Mouse (Mus musculus) left cerebral cortex, postnatal 36 days (tissue): Measurements from ENCODE around the gene Osbp2. TPM values are rescaled to one million over a fixed set of nuclear protein-coding genes. Genes with fewer than 3 reads are reported as not detected.
A peak's percentile ranks its signal among the peaks of the same experiment; 100 is the strongest.

Experiments
- DNase-seq, 2 experiments: peaks; one replicate each; pipeline ENCODE4 v3.0.0; 2021 to 2022; ENCODE audit warnings: low spot score in 2 of 2, mixed read lengths in 1 of 2
- intact Hi-C: fragments of 180-260 bp; cut with DNase I; formaldehyde crosslinking; loops from one replicate; pipeline ENCODE4 v1.15.1; 2025
- total RNA-seq, 2 experiments: library from RNA; stranded (reverse); gene quantifications; 2 replicates each; pipeline ENCODE4 v1.2.3; 2021

Osbp2 gene
- total RNA-seq, 2 experiments from 2014 or later: 128 to 164 TPM

DNA sequence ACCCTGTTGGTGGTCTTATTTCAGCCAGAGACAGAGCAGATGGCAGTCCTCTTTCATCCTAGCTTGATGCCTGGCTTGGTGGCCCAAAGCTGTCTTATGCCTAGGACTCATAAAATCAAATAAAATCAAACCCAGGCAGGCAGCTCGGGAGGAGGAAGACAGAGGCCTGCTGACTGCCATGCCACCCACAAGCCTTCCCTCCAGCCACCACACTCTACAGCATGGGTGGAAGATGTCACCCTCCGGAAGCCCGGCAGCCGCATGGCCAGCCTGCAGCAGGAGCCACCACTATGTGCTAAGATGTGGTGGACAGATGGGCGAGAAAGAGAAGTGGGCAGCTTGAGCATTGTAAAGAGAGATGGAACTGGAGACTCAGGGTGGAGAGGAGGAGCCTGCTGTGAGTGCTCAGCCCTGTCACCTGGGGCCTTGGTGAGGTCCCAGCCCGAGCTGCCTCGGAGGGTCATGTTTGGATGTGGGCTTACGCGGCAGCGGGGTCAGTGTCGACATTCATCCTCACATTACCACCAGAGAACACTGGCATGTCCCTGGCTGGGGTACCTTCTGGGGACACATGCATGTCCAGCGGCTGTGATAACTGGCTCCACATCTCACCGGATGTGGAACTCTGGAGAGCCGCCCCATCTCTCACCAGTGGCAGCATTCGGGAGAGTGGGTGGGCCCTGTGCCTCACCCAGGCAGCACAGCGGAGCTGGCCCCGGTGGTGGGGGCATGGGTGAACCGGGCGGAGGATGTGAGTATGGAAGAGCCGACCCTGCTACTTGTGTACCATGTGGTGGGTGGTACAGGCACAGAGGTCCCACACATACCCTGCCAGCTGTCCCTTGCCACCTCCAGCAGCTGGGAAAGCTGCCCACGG lies 29.9 kb downstream of the Osbp2 start:
- intact Hi-C loops: loop anchor here (2.0 to 5.0 kb wide), 2 partner anchors 21 to 79 kb away; partner anchors contain the start of gene Slc35e4
- DNase-seq: peak; percentile 40 to 49

DNA sequence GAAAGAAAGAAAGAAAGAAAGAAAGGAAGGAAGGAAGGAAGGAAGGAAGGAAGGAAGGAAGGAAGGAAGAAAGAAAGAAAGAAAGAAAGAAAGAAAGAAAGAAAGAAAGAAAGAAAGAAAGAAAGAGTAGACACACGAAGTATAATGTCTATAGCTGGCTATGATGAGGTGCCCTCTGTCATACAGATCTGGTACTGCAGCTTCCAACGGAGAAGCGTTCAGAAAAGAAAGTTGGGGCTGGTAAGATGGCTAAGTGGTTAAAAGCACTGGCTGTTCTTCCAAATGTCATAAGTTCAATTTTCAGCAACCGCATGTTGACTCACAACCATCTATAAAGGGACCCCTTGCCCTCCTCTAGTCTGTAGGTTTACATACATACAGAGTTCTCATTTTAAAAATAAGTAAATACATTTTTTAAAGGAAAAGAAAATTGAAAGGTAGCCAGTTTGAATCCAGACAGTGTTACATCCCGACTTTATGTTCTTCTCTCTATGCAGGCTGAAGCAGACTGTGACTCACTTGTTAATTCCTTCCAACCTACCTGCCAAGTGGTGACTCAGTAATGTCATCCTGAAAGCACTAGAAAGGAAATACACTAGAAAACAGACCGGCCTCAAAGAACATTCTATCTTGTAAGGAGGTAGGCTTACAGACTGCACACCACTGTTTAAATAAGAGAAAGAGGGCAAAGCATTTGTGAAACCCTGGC lies 31.4 kb downstream of the Osbp2 start:
- intact Hi-C loops: loop anchor here (2.0 to 5.0 kb wide), 2 partner anchors 22 to 80 kb away; partner anchors contain the start of gene Slc35e4
- DNase-seq: no peak

DNA sequence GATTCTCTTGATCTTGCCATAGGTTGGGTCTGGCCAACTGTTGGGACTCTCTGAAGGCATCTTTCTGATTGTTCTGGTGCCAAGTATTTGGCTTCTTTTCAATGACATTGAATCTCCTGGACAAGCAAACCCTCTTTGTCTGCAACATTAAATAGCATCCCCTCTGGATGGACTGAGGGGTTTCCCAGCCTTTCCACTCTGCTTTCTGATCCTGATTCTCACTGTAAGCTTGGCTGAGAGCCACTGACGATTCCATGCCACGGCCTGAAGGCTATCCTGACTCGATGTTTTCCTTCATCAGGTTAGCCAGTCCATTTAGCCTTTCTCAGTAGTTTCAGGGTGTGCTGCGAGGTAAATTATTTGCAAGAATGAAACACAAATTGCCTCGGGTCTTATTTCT lies 34.0 kb downstream of the Osbp2 start:
- no peak for DNase-seq
- intact Hi-C loops: loop anchor here (5.0 kb wide), 1 partner anchor 83 kb away; the partner anchor contains the start of gene Slc35e4

DNA sequence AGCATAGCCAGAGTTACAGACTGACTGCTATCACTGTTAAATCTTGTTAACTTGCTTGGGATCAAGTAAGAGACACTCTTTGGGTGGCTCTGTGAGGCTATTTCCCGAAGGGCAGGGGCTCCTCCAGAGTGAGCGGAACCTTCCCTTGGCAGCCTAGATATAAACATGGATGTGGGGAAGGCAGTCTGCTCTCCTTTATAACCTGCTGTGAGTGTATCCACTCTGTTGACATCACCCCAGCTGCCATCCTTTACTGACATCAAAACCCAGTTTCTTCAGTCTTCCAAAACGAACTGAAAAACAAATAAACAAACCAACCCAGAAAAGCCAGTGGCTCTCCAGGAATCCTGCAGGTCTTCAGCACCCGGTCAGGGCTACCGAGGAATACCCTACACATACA lies 39.6 kb downstream of the Osbp2 start:
- no peak for DNase-seq
- intact Hi-C loops: no loop called here

DNA sequence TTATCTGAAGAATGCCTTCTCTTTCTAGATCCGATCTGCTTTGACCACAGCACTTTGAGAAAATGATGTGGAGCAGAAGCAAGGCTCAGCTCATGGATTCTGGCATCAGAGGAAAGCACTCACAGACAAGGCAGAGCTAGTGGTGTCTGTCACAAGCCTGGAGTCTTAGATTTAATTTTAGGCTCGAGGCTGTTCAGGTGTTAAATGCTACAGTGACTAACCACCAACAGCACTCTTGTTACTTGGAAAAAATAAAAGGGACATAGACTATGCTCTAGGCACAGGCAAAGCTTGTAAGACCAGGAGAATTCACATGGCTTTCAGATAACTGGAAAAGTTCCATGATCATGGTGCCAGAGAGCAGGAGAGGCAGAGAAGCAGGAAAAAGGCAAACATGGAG lies 40.3 kb downstream of the Osbp2 start:
- intact Hi-C loops: no loop called here
- DNase-seq: no peak

DNA sequence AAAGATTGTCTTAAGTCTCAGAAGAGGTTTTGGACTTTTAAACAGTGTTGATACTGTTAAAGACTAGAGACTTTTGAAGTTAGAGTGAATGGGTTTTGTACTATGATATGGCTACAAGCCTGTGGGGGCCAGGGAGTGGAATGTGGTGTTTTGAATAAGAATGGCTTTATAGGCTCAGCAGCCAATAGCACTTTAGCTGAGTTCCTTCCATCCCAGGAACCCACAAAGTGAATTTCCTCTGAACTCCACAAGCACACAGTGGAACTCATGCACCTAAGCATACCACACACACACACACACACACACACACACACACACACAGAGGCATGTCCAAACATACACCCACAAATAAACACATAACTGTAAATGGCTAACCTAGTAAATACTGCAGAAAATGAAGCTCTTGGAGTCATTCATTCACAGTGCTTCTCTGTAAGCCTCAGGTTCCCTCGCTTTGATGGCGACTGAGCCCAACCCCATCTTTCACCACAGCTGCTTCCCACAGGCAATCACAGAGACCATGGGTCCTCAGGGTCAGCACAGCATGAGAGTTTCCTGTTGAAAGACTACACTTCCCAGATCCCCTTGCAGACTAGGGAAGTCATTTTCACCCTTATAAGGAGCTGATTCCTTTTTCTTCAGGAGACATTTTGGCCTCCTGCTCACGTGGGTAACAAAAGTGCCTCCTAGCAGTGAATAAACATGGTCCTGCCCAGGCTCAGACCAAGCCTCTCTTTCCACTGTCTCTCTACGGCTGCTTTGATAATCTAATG lies 45.5 kb downstream of the Osbp2 start:
- DNase-seq: no peak
- intact Hi-C loops: loop anchor here (5.0 kb wide), 1 partner anchor 44 kb away; the partner anchor contains the start of gene Osbp2

DNA sequence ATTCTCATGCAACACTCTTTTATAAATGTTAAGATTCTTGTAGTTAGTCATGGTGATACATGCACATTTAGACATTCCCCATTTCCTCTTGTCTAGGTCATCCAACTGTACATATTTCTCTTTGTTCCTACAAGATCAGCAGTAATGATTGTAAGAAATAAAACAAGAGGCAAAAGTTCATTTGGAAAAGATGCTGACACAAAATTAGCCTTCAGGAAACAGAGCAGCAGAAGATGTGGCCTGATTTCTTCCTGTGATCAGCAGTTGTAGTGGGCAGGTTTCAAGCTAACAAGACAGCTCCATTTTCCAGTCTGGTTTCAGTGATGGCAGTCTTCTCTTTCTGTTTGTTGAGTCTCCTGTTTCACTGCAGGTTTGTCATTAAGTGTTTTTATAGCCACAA lies 47.8 kb downstream of the Osbp2 start:
- intact Hi-C loops: loop anchor here (5.0 kb wide), 1 partner anchor 46 kb away; the partner anchor contains the start of gene Osbp2
- no peak for DNase-seq

DNA sequence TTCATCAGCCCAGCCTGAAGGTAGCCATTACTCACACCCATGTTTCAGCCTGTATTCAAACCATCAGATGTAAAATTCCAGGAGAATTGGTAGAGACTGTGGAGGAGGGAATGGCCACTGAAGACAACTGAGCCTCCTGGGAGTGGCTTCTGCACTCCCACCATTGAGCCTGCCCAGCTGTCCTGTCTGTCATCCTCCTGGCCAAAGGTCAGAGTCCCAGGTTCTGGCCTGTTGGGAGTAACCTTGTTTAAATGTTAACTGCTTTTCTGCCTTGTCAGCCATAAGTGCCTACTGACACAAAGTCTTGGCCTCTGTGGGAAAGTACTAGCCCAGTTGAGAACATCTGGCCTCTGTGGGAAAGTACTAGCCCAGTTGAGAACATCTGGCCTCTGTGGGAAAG lies 50.4 kb downstream of the Osbp2 start:
- DNase-seq: no peak
- intact Hi-C loops: no loop called here

DNA sequence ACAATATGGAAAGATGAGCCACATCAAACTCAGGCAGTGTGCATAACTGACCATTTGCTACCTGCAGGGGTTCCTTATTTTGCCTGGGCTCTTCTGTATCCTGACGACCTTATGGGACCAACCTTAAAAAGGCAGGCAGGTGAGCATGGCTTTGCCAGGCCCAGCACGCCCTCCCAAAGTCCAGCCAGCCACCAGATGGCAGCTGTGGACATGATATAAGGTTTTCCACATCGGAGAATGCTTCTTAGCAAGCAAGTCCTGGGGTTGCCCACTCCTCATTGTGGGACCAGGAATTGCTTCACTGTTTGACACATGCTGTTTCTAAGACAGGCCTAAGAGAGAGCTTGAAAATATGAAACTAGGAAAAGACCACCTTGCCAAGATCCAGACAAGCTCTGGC lies 55.5 kb downstream of the Osbp2 start:
- intact Hi-C loops: loop anchor here (5.0 kb wide), 1 partner anchor 74 kb away; no protein-coding TSS in a partner anchor
- no peak for DNase-seq

DNA sequence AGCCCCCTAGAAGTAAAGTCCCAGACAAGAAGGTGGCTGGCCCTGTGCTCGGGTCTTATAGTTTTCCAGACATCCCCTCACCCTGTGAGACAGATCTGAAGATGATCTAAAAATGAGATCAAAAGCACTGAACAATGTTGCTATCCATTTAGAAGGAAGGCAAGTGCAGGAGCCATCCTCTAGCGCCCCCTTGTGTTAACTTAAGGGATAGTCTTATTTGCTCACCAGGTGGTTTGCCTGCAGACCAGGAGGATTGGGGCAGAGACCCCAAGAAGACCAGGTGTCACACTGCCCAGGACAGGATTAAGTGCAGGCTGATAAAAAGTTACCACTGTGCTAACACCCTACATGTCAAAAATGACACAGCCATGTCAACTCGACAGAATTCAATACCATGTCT lies 58.3 kb downstream of the Osbp2 start:
- intact Hi-C loops: loop anchor here (5.0 kb wide), 1 partner anchor 77 kb away; no protein-coding TSS in a partner anchor

DNA sequence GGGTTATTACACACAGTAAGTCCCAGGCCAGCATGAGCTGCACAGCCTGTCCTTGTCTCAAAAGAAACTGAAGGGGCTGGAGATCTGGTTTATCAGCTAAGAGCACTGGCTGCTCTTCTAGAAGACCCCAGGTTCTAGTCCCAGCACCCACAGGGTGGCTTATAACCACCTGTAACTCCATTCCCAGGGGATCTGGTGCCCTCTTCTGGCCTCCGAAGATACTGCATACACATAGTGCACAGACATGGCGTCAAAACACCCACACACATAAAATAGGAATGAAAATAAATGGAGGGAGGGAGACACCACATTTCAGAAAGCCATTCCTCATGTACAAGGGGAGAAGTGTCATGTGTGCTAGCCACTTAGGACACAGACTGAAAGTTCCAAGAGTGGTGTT lies 59.1 kb downstream of the Osbp2 start:
- intact Hi-C loops: loop anchor here (5.0 kb wide), 1 partner anchor 78 kb away; no protein-coding TSS in a partner anchor
- DNase-seq: no peak

More for the DNA sequence above, 58.3 kb downstream of the Osbp2 start:
- no peak for DNase-seq

DNA sequence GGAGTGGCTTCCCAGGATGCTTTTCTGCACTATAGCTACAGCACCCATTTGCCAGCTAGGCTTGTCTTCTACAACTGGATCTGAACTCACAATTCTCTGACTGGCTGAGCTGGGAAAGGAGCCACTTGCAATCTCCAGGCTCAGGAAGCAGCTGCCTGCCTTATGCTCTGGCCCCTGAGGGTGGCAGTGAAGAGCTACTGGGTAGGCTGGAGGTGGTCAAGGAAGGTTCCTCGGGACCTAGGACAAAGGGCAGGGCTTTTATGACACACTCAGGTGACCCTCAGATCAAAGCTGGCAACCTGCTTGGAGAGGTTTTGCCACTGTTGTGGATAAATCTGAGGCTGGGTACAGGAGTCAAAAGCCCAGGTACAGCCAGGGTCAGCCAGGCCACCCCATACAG lies 61.6 kb downstream of the Osbp2 start:
- no peak for DNase-seq
- intact Hi-C loops: no loop called here

DNA sequence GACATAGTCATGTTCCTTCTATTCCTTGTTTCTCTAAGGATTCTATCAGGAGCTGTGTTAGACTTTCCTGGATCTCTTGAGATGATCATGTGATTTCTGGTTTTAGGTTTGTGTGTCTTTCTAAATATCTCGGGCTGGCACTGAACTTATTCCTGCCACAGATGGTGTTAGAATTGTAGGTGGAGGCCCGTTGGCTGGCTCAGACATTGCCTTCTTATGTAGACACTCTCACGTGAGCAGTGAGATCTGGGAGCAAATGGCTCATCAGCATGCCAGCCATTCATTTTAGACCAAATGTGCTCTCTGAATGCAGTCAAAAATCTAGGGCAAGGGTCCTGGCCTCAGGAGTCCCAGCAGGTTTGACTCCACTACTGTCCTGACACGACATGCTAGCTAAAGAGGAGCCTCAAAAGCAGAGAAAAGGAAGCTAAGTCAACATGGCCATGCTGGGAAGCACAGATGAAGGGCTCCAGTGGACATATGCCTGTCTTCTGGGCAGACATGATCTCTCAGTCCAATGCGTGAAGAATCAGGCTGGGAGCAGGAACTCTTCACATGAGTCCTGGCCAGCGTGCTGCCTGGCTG lies 66.0 kb downstream of the Osbp2 start:
- intact Hi-C loops: no loop called here
- DNase-seq: peak; percentile 58 to 65

DNA sequence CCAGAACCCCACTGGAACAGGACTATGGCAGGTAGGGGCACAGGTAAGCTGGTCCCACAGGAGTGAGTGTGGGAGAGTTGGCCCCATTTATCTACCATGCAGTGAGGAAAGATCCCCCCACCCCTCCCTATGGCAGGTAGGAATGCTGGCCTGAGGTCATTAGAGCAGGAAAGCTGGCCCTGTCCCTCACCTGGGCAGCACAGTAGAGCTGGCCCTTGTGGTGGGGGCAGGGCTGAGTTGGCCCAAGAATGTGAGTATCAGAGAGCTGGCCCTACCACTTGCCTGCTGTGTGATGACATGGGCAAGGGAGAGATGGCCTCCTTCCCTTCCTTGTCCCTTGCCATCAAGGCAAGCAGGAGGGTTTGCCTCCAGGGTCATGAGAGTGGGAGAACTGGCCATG lies 73.0 kb downstream of the Osbp2 start:
- intact Hi-C loops: no loop called here
- DNase-seq: no peak

DNA sequence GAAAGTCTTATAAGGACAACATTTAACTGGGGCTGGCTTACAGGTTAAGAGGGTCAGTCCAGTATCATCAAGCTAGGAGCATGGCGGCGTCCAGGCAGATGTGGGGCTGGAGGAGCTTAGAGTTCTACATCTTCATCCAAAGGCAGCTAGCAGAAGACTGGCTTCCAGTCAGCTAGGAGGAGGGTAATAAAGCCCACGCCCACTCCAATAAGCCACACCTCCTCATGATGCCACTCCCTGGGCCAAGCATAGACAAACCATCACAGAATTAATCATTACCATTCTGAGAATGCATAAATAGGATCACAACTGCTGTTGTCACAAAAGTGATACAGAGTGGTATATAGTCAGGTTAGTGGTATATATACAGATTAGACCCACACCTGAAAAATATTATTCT lies 73.8 kb downstream of the Osbp2 start:
- no peak for DNase-seq
- intact Hi-C loops: loop anchor here (5.0 to 10.0 kb wide), 3 partner anchors 93 to 315 kb away; no protein-coding TSS in a partner anchor

DNA sequence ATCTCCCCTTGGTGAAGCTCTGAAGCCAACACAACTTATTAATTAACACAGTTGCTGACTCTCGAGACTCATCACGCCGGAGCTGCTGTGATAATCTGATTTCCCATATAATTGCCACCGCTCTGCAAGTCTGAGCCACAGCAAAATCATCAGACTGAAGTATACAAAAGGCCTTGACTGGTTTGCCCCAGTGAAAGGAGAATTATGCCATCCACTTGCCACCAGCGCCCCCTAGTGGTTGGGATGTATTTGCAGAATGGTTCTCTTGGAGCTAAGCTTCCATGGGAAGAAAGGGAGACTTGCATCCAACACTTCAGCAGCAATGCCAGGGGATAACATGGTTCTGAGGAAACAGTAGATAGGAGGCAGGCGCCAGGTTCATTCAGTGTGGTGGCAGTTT lies 77.1 kb downstream of the Osbp2 start:
- intact Hi-C loops: loop anchor here (1.0 to 10.0 kb wide), 4 partner anchors 72 to 312 kb away; no protein-coding TSS in a partner anchor
- DNase-seq: peak; percentile 80 to 89

DNA sequence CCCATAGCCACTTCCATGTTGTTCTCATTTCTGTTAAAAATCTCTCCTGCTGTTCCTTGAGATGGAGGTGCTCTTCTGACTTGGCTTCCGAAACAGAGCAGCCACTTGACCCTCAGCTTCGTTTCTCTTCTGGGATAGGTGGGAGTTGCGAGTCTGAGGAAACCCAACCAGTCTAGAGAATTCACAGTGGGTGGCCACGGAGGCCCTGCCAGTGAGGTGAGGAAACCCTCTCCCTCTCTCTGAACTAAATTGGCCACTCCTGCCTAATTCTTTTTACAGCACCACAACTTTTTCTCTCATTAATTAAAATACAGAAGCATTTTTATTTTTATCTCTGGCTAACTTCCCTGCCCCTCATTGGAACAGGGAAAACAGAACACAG lies 88.4 kb downstream of the Osbp2 start:
- no peak for DNase-seq
- intact Hi-C loops: no loop called here

DNA sequence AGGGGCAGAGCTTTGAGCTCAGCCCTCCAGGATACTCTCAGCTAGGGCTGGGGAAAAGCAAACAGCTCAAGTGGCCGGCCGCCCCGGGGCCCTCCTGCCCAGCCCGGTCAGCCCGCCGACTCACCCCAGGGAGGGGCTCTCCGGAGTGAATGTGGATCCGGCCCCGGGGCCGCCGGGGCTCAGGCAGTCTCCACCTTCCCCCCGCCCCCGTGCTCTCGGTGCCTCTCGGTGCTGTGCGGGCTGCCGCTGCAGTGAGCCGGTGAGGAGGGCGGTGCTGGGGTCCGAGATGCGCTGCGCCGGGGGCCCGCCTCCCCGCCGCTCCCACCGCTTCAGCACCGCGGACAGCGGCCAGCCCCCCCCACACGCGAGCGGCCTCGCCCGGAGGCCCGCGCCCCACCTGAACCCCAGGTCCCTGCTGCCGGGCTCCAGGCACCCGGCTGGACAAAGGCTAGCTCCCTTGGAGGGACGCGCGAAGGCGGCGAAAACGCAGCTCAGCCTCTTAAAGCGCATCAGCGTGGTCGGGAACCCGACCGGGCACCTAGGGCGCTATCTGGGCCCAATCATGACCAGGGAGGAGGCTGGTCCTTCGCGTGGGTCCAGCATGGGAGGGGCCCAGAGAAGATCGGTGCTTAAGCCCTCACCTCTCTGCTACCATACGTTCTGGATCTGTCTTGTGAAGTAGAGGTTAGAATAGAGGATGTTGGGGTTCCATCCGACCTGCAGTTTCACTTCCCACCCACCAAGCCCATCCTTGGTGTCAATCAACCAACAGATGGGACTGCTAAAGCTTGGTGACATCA lies 89.0 kb downstream of the Osbp2 start:
- intact Hi-C loops: no loop called here
- DNase-seq: peak; percentile 39 to 62
